Mouse (Mus musculus): ENCODE measurements around the gene Morc4. TPM values are rescaled to one million over a fixed set of nuclear protein-coding genes. Genes with fewer than 3 reads are reported as not detected.

Morc4 gene
- 3.8 and 6.1 TPM in 2 replicates for polyA plus RNA-seq (2012; rRNA removed)

- Histone ChIP-seq H3K4me3 (ENCODE audit: insufficient read depth, low read depth, low read length) (peak within 1 kb of the TSS; percentile 62), H3K36me3 (ENCODE audit: control insufficient read depth, insufficient read depth, low read length) (no peaks in the 10 kb centered on the region), H3K4me1 (ENCODE audit: control insufficient read depth, insufficient read depth, low read length) (peaks cover 2% of the 10 kb centered on the region; the same call in 1 of the 2 replicates), H3K27me3 (replicated peaks; ENCODE audit: control insufficient read depth, insufficient read depth, low read length) (no peaks in the 10 kb centered on the region), H3K27ac (ENCODE audit: insufficient read depth, low read depth, low read length) (no peak within 1 kb of the TSS)
- DNase-seq = peak; percentile 73
- TF ChIP-seq POLR2A (IDR thresholded peaks at IDR 0.05; ENCODE audit: low read depth, low read length) = no peak
- WGBS = under 1% methylated on average over 79 of the region's 87 CpGs
Observed at GRCm38 (mm10) chrX:139870938-139871791, at the start of gene Morc4. TSS of gene Morc4 (minus strand) at chrX:139871677.

GRCm38 (mm10) chrX:139920572-139920971 is 49.1 kb upstream of the Morc4 start:
- no peak for DNase-seq
- no peaks in the 10 kb centered on the region for H3K4me1 ChIP-seq (ENCODE audit: control insufficient read depth, insufficient read depth, low read length)
- no peak overlapping the region for H3K4me3 ChIP-seq (ENCODE audit: insufficient read depth, low read depth, low read length)
- H3K36me3 ChIP-seq (ENCODE audit: control insufficient read depth, insufficient read depth, low read length) = no peaks in the 10 kb centered on the region
- no peaks in the 10 kb centered on the region for H3K27me3 ChIP-seq (replicated peaks; ENCODE audit: control insufficient read depth, insufficient read depth, low read length)
- no peak for TF ChIP-seq POLR2A (IDR thresholded peaks at IDR 0.05; ENCODE audit: low read depth, low read length)
- no peak for TF ChIP-seq CTCF (conservative IDR thresholded peaks at IDR 0.05; ENCODE audit: insufficient read depth, insufficient read length, low read depth, low read length)
- H3K27ac ChIP-seq (ENCODE audit: insufficient read depth, low read depth, low read length) = no peak overlapping the region
- WGBS = 83% methylated on average over 4 of the region's 4 CpGs

GRCm38 (mm10) chrX:139891387-139891786 is 19.9 kb upstream of the Morc4 start:
- no peaks in the 10 kb centered on the region for H3K4me1 ChIP-seq (ENCODE audit: control insufficient read depth, insufficient read depth, low read length)
- no peaks in the 10 kb centered on the region for H3K27me3 ChIP-seq (replicated peaks; ENCODE audit: control insufficient read depth, insufficient read depth, low read length)
- no peak overlapping the region for H3K4me3 ChIP-seq (ENCODE audit: insufficient read depth, low read depth, low read length)
- TF ChIP-seq CTCF (conservative IDR thresholded peaks at IDR 0.05; ENCODE audit: insufficient read depth, insufficient read length, low read depth, low read length) = no peak
- no peak for TF ChIP-seq POLR2A (IDR thresholded peaks at IDR 0.05; ENCODE audit: low read depth, low read length)
- DNase-seq = no peak
- no peak overlapping the region for H3K27ac ChIP-seq (ENCODE audit: insufficient read depth, low read depth, low read length)
- no peaks in the 10 kb centered on the region for H3K36me3 ChIP-seq (ENCODE audit: control insufficient read depth, insufficient read depth, low read length)
- 67% methylated on average over 1 of the region's 1 CpGs for WGBS

GRCm38 (mm10) chrX:139883221-139883620 is 11.7 kb upstream of the Morc4 start:
- DNase-seq = no peak
- Histone ChIP-seq H3K27me3 (replicated peaks; ENCODE audit: control insufficient read depth, insufficient read depth, low read length) (no peaks in the 10 kb centered on the region), H3K4me1 (ENCODE audit: control insufficient read depth, insufficient read depth, low read length) (no peaks in the 10 kb centered on the region), H3K4me3 (ENCODE audit: insufficient read depth, low read depth, low read length) (no peak overlapping the region), H3K27ac (ENCODE audit: insufficient read depth, low read depth, low read length) (no peak overlapping the region), H3K36me3 (ENCODE audit: control insufficient read depth, insufficient read depth, low read length) (no peaks in the 10 kb centered on the region)
- no peak for TF ChIP-seq CTCF (conservative IDR thresholded peaks at IDR 0.05; ENCODE audit: insufficient read depth, insufficient read length, low read depth, low read length)
- TF ChIP-seq POLR2A (IDR thresholded peaks at IDR 0.05; ENCODE audit: low read depth, low read length) = no peak

GRCm38 (mm10) chrX:139877936-139878335 is 6.5 kb upstream of the Morc4 start:
- no peak for DNase-seq

GRCm38 (mm10) chrX:139877105-139877504 is 5.6 kb upstream of the Morc4 start:
- no peak for DNase-seq
- H3K4me1 ChIP-seq (ENCODE audit: control insufficient read depth, insufficient read depth, low read length) = no peaks in the 10 kb centered on the region
- 62% methylated on average over 7 of the region's 7 CpGs for WGBS
- no peak overlapping the region for H3K27ac ChIP-seq (ENCODE audit: insufficient read depth, low read depth, low read length)
- H3K27me3 ChIP-seq (replicated peaks; ENCODE audit: control insufficient read depth, insufficient read depth, low read length) = no peaks in the 10 kb centered on the region
- TF ChIP-seq POLR2A (IDR thresholded peaks at IDR 0.05; ENCODE audit: low read depth, low read length) (no peak), CTCF (conservative IDR thresholded peaks at IDR 0.05; ENCODE audit: insufficient read depth, insufficient read length, low read depth, low read length) (no peak)
- H3K36me3 ChIP-seq (ENCODE audit: control insufficient read depth, insufficient read depth, low read length) = no peaks in the 10 kb centered on the region
- no peak overlapping the region for H3K4me3 ChIP-seq (ENCODE audit: insufficient read depth, low read depth, low read length)

More at GRCm38 (mm10) chrX:139877936-139878335, 6.5 kb upstream of the Morc4 start:
- Histone ChIP-seq H3K27ac (ENCODE audit: insufficient read depth, low read depth, low read length) (no peak overlapping the region), H3K36me3 (ENCODE audit: control insufficient read depth, insufficient read depth, low read length) (no peaks in the 10 kb centered on the region), H3K27me3 (replicated peaks; ENCODE audit: control insufficient read depth, insufficient read depth, low read length) (no peaks in the 10 kb centered on the region), H3K4me1 (ENCODE audit: control insufficient read depth, insufficient read depth, low read length) (no peaks in the 10 kb centered on the region), H3K4me3 (ENCODE audit: insufficient read depth, low read depth, low read length) (no peak overlapping the region)
- 58% methylated on average over 3 of the region's 3 CpGs for WGBS
- TF ChIP-seq POLR2A (IDR thresholded peaks at IDR 0.05; ENCODE audit: low read depth, low read length) = no peak
- TF ChIP-seq CTCF (conservative IDR thresholded peaks at IDR 0.05; ENCODE audit: insufficient read depth, insufficient read length, low read depth, low read length) = no peak

- 2% methylated on average over 15 of the region's 15 CpGs for whole genome bisulfite sequencing
- peak; percentile 69 for DNase-seq
- Histone ChIP-seq H3K27me3 (replicated peaks; ENCODE audit: control insufficient read depth, insufficient read depth, low read length) (no peaks in the 10 kb centered on the region), H3K27ac (ENCODE audit: insufficient read depth, low read depth, low read length) (no peak overlapping the region), H3K4me3 (ENCODE audit: insufficient read depth, low read depth, low read length) (peak overlapping the region; percentile 62), H3K4me1 (ENCODE audit: control insufficient read depth, insufficient read depth, low read length) (peaks cover 2% of the 10 kb centered on the region; the same call in 1 of the 2 replicates), H3K36me3 (ENCODE audit: control insufficient read depth, insufficient read depth, low read length) (no peaks in the 10 kb centered on the region)
- TF ChIP-seq CTCF (conservative IDR thresholded peaks at IDR 0.05; ENCODE audit: insufficient read depth, insufficient read length, low read depth, low read length) = peak; percentile 24; the same call in 1 of the 2 replicates
- TF ChIP-seq POLR2A (IDR thresholded peaks at IDR 0.05; ENCODE audit: low read depth, low read length) = no peak
Observed at GRCm38 (mm10) chrX:139870300-139870711, 1.2 kb downstream of the Morc4 start.
